Mouse (Mus musculus): ENCODE measurements at regions not wholly inside any gene's neighbourhood (a gene's known extent, or its start where the extent isn't known, plus 50 kb on each side); places are given as distances from the start of the nearest gene placed in this dataset.

DNA sequence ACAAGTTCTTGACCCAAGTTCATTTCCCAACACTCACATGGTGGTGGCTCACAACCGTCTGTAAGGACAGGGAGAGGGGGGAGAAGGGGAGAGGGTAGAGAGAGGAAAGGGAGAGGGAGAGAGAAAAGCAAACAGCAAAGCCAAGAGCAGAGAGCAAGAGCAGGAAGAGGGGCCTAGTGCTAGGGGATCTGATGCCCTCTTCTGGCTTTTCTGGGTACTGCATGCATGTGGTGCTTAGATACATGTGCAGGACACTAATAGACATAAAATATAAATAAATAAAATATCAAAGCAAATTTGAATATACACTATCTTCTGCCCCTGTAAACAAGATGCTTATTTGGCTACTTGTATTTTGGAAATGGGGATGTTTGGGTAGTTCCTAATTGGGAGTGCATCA, 91.2 kb downstream of the Rnf138rt1 start:
- peak; percentile 0 for DNase-seq

Measured in right cerebral cortex, adult 18-20 months (tissue).